Mouse (Mus musculus): ENCODE measurements around the gene Rpl9-ps6. TPM values are rescaled to one million over a fixed set of nuclear protein-coding genes. Genes with fewer than 3 reads are reported as not detected.

Rpl9-ps6 gene
- 55.3 and 74.5 TPM in 2 replicates for polyA plus RNA-seq (2015; fragmentation: Nextera tagmentation; extraction: Ambion mirVana)

- Histone ChIP-seq H3K27me3 (no peaks in the 10 kb centered on the region), H3K9me3 (replicated peaks) (no peaks in the 10 kb centered on the region), H3K9ac (no peak within 1 kb of the TSS), H3K4me1 (replicated peaks) (no peaks in the 10 kb centered on the region), H3K4me2 (no peak within 1 kb of the TSS), H3K36me3 (no peaks in the 10 kb centered on the region), H3K4me3 (no peak within 1 kb of the TSS), H3K27ac (no peak within 1 kb of the TSS)
- no peak for ATAC-seq (replicated peaks; ENCODE audit: insufficient number of reproducible peaks, insufficient read depth, low FRiP score, low read depth)
- 67% methylated on average over 6 of the region's 6 CpGs for WGBS
Measured at GRCm38 (mm10) chr19:32466478-32466877, at the start of gene Rpl9-ps6. Rpl9-ps6 (minus strand) TSS chr19:32466578.

GRCm38 (mm10) chr19:32512518-32512917 is 46.1 kb upstream of the Rpl9-ps6 start:
- no peaks in the 10 kb centered on the region for H3K27me3 ChIP-seq
- no peak for ATAC-seq (replicated peaks; ENCODE audit: insufficient number of reproducible peaks, insufficient read depth, low FRiP score, low read depth)
- H3K36me3 ChIP-seq: peaks cover 43% of the 10 kb centered on the region
- H3K9ac ChIP-seq: no peak overlapping the region
- peaks cover 5% of the 10 kb centered on the region for H3K4me1 ChIP-seq (replicated peaks)
- H3K27ac ChIP-seq: no peak overlapping the region
- 53% methylated on average over 1 of the region's 1 CpGs for WGBS
- no peak overlapping the region for H3K4me2 ChIP-seq
- H3K4me3 ChIP-seq: no peak overlapping the region
- H3K9me3 ChIP-seq (replicated peaks): no peaks in the 10 kb centered on the region

- H3K4me1 ChIP-seq (replicated peaks): peaks cover 5% of the 10 kb centered on the region
- no peak overlapping the region for H3K27ac ChIP-seq
- no peak overlapping the region for H3K9ac ChIP-seq
- no peak overlapping the region for H3K4me3 ChIP-seq
- H3K4me2 ChIP-seq: no peak overlapping the region
- peaks cover 38% of the 10 kb centered on the region for H3K36me3 ChIP-seq
- H3K27me3 ChIP-seq: no peaks in the 10 kb centered on the region
- WGBS: 66% methylated on average over 6 of the region's 6 CpGs
- no peaks in the 10 kb centered on the region for H3K9me3 ChIP-seq (replicated peaks)
- ATAC-seq (replicated peaks; ENCODE audit: insufficient number of reproducible peaks, insufficient read depth, low FRiP score, low read depth): no peak
Measured at GRCm38 (mm10) chr19:32510962-32511361, 44.6 kb upstream of the Rpl9-ps6 start.

- Histone ChIP-seq H3K4me1 (replicated peaks) (peaks cover 5% of the 10 kb centered on the region), H3K9me3 (replicated peaks) (no peaks in the 10 kb centered on the region), H3K4me2 (no peak overlapping the region), H3K4me3 (no peak overlapping the region), H3K9ac (no peak overlapping the region), H3K27ac (no peak overlapping the region), H3K27me3 (no peaks in the 10 kb centered on the region), H3K36me3 (peaks cover 31% of the 10 kb centered on the region)
- WGBS: 59% methylated on average over 3 of the region's 3 CpGs
- ATAC-seq (replicated peaks; ENCODE audit: insufficient number of reproducible peaks, insufficient read depth, low FRiP score, low read depth): no peak
Measured at GRCm38 (mm10) chr19:32510267-32510666, 43.9 kb upstream of the Rpl9-ps6 start.

- no peak overlapping the region for H3K4me3 ChIP-seq
- H3K36me3 ChIP-seq: peaks cover 5% of the 10 kb centered on the region; the same call in 1 of the 2 replicates
- H3K4me1 ChIP-seq (replicated peaks): peaks cover 5% of the 10 kb centered on the region
- H3K9ac ChIP-seq: no peak overlapping the region
- H3K27me3 ChIP-seq: no peaks in the 10 kb centered on the region
- no peak for ATAC-seq (replicated peaks; ENCODE audit: insufficient number of reproducible peaks, insufficient read depth, low FRiP score, low read depth)
- H3K4me2 ChIP-seq: no peak overlapping the region
- 80% methylated on average over 9 of the region's 9 CpGs for WGBS
- no peak overlapping the region for H3K27ac ChIP-seq
- H3K9me3 ChIP-seq (replicated peaks): no peaks in the 10 kb centered on the region
Measured at GRCm38 (mm10) chr19:32507526-32507925, 41.1 kb upstream of the Rpl9-ps6 start.

GRCm38 (mm10) chr19:32507100-32507499 is 40.7 kb upstream of the Rpl9-ps6 start:
- no peaks in the 10 kb centered on the region for H3K9me3 ChIP-seq (replicated peaks)
- peaks cover 3% of the 10 kb centered on the region; the same call in 1 of the 2 replicates for H3K36me3 ChIP-seq
- H3K27ac ChIP-seq: no peak overlapping the region
- WGBS: 89% methylated on average over 6 of the region's 6 CpGs
- peaks cover 5% of the 10 kb centered on the region for H3K4me1 ChIP-seq (replicated peaks)
- no peak overlapping the region for H3K4me3 ChIP-seq
- no peak overlapping the region for H3K9ac ChIP-seq
- ATAC-seq (replicated peaks; ENCODE audit: insufficient number of reproducible peaks, insufficient read depth, low FRiP score, low read depth): no peak
- H3K27me3 ChIP-seq: no peaks in the 10 kb centered on the region
- no peak overlapping the region for H3K4me2 ChIP-seq

- H3K4me1 ChIP-seq (replicated peaks): peaks cover 5% of the 10 kb centered on the region
- WGBS: 94% methylated on average over 5 of the region's 5 CpGs
- no peaks in the 10 kb centered on the region; the same call in 1 of the 2 replicates for H3K36me3 ChIP-seq
- H3K27ac ChIP-seq: no peak overlapping the region
- no peaks in the 10 kb centered on the region for H3K27me3 ChIP-seq
- no peak overlapping the region for H3K9ac ChIP-seq
- no peak overlapping the region for H3K4me2 ChIP-seq
- H3K4me3 ChIP-seq: no peak overlapping the region
- no peak for ATAC-seq (replicated peaks; ENCODE audit: insufficient number of reproducible peaks, insufficient read depth, low FRiP score, low read depth)
- no peaks in the 10 kb centered on the region for H3K9me3 ChIP-seq (replicated peaks)
Measured at GRCm38 (mm10) chr19:32506514-32506913, 40.1 kb upstream of the Rpl9-ps6 start.

GRCm38 (mm10) chr19:32506081-32506480 is 39.7 kb upstream of the Rpl9-ps6 start:
- no peaks in the 10 kb centered on the region for H3K27me3 ChIP-seq
- ATAC-seq (replicated peaks; ENCODE audit: insufficient number of reproducible peaks, insufficient read depth, low FRiP score, low read depth): no peak
- H3K36me3 ChIP-seq: no peaks in the 10 kb centered on the region; the same call in 1 of the 2 replicates
- H3K4me1 ChIP-seq (replicated peaks): peaks cover 5% of the 10 kb centered on the region
- H3K27ac ChIP-seq: no peak overlapping the region
- WGBS: 83% methylated on average over 8 of the region's 8 CpGs
- no peak overlapping the region for H3K9ac ChIP-seq
- H3K4me2 ChIP-seq: no peak overlapping the region
- no peaks in the 10 kb centered on the region for H3K9me3 ChIP-seq (replicated peaks)
- no peak overlapping the region for H3K4me3 ChIP-seq

- H3K9ac ChIP-seq: no peak overlapping the region
Measured at GRCm38 (mm10) chr19:32501414-32501813, 35.0 kb upstream of the Rpl9-ps6 start.

GRCm38 (mm10) chr19:32498002-32498401 is 31.6 kb upstream of the Rpl9-ps6 start:
- no peak for ATAC-seq (replicated peaks; ENCODE audit: insufficient number of reproducible peaks, insufficient read depth, low FRiP score, low read depth)
- 98% methylated on average over 5 of the region's 5 CpGs for WGBS
- H3K36me3 ChIP-seq: peaks cover 17% of the 10 kb centered on the region; the same call in 1 of the 2 replicates

More at GRCm38 (mm10) chr19:32501414-32501813, 35.0 kb upstream of the Rpl9-ps6 start:
- H3K9me3 ChIP-seq (replicated peaks): no peaks in the 10 kb centered on the region
- WGBS: 81% methylated on average over 6 of the region's 6 CpGs
- H3K27ac ChIP-seq: no peak overlapping the region
- H3K4me2 ChIP-seq: no peak overlapping the region
- H3K27me3 ChIP-seq: no peaks in the 10 kb centered on the region
- no peaks in the 10 kb centered on the region for H3K4me1 ChIP-seq (replicated peaks)
- peaks cover 3% of the 10 kb centered on the region; the same call in 1 of the 2 replicates for H3K36me3 ChIP-seq
- no peak for ATAC-seq (replicated peaks; ENCODE audit: insufficient number of reproducible peaks, insufficient read depth, low FRiP score, low read depth)
- no peak overlapping the region for H3K4me3 ChIP-seq

GRCm38 (mm10) chr19:32497411-32497810 is 31.0 kb upstream of the Rpl9-ps6 start:
- Histone ChIP-seq H3K4me3 (no peak overlapping the region), H3K27me3 (no peaks in the 10 kb centered on the region), H3K9me3 (replicated peaks) (no peaks in the 10 kb centered on the region), H3K27ac (no peak overlapping the region), H3K4me2 (no peak overlapping the region), H3K4me1 (replicated peaks) (no peaks in the 10 kb centered on the region), H3K36me3 (peaks cover 19% of the 10 kb centered on the region; the same call in 1 of the 2 replicates), H3K9ac (no peak overlapping the region)
- whole genome bisulfite sequencing: 86% methylated on average over 6 of the region's 6 CpGs
- ATAC-seq (replicated peaks; ENCODE audit: insufficient number of reproducible peaks, insufficient read depth, low FRiP score, low read depth): no peak

More at GRCm38 (mm10) chr19:32498002-32498401, 31.6 kb upstream of the Rpl9-ps6 start:
- Histone ChIP-seq H3K27me3 (no peaks in the 10 kb centered on the region), H3K4me3 (no peak overlapping the region), H3K4me1 (replicated peaks) (no peaks in the 10 kb centered on the region), H3K4me2 (no peak overlapping the region), H3K27ac (no peak overlapping the region), H3K9me3 (replicated peaks) (no peaks in the 10 kb centered on the region), H3K9ac (no peak overlapping the region)

GRCm38 (mm10) chr19:32495034-32495433 is 28.7 kb upstream of the Rpl9-ps6 start:
- 85% methylated on average over 11 of the region's 11 CpGs for WGBS
- H3K4me3 ChIP-seq: no peak overlapping the region
- no peak for ATAC-seq (replicated peaks; ENCODE audit: insufficient number of reproducible peaks, insufficient read depth, low FRiP score, low read depth)
- H3K4me1 ChIP-seq (replicated peaks): no peaks in the 10 kb centered on the region
- no peaks in the 10 kb centered on the region for H3K9me3 ChIP-seq (replicated peaks)
- peaks cover 22% of the 10 kb centered on the region; the same call in 1 of the 2 replicates for H3K36me3 ChIP-seq
- H3K27ac ChIP-seq: no peak overlapping the region
- no peak overlapping the region for H3K9ac ChIP-seq
- H3K4me2 ChIP-seq: no peak overlapping the region
- H3K27me3 ChIP-seq: no peaks in the 10 kb centered on the region

Measured in heart, embryonic 15.5 days (tissue).